Mouse (Mus musculus) layer of hippocampus, adult 2 months (tissue): ENCODE results near the gene E030018B13Rik. TPM values are rescaled to one million over a fixed set of nuclear protein-coding genes. Genes with fewer than 3 reads are reported as not detected.

Experiments
- DNase-seq, 2 experiments: peaks; one replicate each; pipeline ENCODE4 v3.0.0; 2022; ENCODE audit warnings: low spot score in 2 of 2
- H3K27ac ChIP-seq: fragments of 200-600 bp; 2 replicates; pipeline ENCODE4 v1.8.1; 2022
- H3K4me3 ChIP-seq: fragments of 200-600 bp; 2 replicates; pipeline ENCODE4 v1.8.1; 2022; ENCODE audit warnings: mild to moderate bottlenecking
- CTCF ChIP-seq: fragments of 200-600 bp; conservative IDR thresholded peaks from 2 replicates; pipeline ENCODE4 v1.8.1; 2022; ENCODE audit warnings: antibody characterized with exemption, mild to moderate bottlenecking, moderate library complexity
- total RNA-seq, 2 experiments: library from RNA; stranded (reverse); gene quantifications; 2 replicates each; pipeline ENCODE4 v1.2.3; 2021

The E030018B13Rik gene
- total RNA-seq, 2 experiments from 2014 or later, result not detected

DNA sequence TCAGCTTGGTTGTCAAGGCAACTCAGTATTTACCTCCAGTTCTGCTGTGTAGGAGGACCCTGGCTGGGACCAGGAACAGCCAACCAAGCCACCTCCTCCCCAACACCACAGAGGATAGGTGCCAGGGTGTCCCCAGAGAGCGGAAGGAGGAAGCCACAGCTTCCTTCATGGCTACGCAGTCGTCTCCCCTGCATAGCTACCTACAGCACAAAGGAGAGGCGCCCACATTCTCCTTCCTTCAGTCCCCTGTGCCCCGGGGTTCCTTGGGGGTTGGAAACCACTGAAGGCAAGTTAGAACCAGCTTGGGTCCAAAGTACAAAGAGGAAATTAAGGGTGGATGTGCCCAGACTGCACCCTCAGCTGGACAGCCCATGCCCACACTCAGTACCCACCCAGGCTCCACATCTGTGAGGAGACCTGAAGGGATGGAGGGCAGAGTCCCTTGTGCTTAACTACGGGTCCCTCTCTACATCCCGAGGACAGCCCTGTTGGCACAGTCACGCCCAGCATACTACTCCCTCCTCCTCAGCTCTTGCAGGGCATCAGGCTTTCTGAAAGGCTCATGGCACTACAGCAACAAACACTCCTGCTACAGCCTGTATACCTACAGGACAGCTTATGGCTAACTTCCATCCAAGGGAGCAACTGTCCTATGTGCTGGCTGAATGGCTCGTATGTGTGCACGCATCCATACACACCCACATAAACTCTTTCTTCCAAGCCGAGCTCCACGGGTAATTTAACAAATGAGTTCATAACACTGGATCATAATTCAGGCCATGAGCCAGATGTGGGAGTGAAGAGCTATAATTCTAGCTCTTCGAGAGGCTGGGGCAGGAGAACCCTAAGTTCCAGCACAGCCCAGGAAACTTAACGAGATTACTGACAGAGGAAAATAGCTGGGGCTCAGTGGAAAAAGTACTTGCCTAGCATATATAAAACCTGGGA lies 9.0 kb downstream of the E030018B13Rik start:
- peak overlapping the region; percentile 97 for H3K27ac ChIP-seq
- DNase-seq, result peak; percentile 39 to 72
- TF ChIP-seq CTCF, result no peak
- peak overlapping the region; percentile 31 for H3K4me3 ChIP-seq

GRCm38 (mm10) chr7:63926492-63926891 lies 9.8 kb downstream of the E030018B13Rik start:
- TF ChIP-seq CTCF, result no peak
- Histone ChIP-seq H3K27ac (peak overlapping the region; percentile 97), H3K4me3 (no peak overlapping the region)
- DNase-seq, result no peak

DNA sequence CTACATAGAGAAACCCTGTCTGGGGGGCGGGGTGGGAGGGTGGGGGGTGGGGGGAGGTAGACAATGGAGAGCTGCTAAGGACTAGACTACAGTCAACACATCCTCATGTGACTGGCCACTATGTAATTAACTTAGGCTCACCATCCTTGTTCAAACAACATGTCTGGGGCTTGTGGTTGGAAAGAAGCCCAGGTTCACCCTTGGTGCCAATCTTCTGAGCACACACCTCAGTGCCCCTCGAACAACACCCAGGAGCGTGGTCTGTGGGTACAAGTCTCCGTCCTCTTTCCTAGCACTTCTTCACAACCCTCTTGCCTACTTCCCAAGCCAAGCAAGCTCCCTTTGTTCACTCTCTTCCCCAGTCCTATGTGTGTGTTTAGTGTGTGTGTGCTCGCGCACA lies 10.5 kb downstream of the E030018B13Rik start:
- H3K4me3 ChIP-seq, result no peak overlapping the region
- no peak for TF ChIP-seq CTCF
- no peak for DNase-seq
- H3K27ac ChIP-seq, result peak overlapping the region; percentile 71

- Histone ChIP-seq H3K4me3 (no peak overlapping the region), H3K27ac (peak overlapping the region; percentile 82)
- DNase-seq, result no peak
- TF ChIP-seq CTCF, result no peak
These were observed 12.4 kb downstream of the E030018B13Rik start for GRCm38 (mm10) chr7:63929080-63929479.

DNA sequence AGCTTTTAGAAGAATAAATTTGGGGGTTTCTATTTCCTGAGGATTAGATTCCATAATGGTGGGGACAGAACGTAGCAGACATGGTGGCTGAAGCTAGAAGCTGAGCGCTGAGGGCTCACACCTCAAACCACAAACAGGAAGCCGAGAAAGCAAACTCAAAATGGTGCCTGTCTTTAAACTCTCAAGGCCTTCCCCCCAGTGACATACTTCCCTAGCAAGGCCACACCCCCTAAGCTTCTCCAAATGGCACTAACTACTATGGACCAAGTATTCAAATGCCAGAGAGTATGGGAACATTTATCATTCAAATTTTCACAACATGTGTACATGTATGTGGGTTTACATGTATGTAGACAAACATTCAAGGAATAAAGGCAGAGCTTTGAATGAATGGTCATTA lies 13.5 kb downstream of the E030018B13Rik start:
- Histone ChIP-seq H3K27ac (peak overlapping the region; percentile 82), H3K4me3 (no peak overlapping the region)
- no peak for TF ChIP-seq CTCF
- no peak for DNase-seq

DNA sequence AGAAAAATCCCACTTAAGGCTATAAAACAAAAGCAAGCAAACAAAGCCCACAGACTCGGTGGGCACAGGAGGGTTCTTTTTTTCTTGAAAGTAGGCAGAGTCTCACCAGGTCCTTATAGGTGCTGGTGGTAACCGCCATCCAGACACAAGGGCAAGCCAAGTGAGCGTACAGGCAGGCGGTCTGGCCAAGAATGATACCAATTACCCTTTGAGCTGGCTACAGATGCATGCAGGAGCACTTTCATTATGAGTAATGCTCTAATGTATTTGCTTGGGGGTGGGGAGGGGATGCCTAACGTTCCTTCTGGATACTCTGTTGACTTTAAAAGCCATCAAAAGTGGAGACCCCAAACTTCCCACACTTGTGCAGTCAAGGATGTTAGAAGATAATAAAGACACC lies 14.1 kb downstream of the E030018B13Rik start:
- Histone ChIP-seq H3K4me3 (no peak overlapping the region), H3K27ac (peak overlapping the region; percentile 82; the same call in 1 of the 2 replicates)
- DNase-seq, result no peak
- no peak for TF ChIP-seq CTCF

DNA sequence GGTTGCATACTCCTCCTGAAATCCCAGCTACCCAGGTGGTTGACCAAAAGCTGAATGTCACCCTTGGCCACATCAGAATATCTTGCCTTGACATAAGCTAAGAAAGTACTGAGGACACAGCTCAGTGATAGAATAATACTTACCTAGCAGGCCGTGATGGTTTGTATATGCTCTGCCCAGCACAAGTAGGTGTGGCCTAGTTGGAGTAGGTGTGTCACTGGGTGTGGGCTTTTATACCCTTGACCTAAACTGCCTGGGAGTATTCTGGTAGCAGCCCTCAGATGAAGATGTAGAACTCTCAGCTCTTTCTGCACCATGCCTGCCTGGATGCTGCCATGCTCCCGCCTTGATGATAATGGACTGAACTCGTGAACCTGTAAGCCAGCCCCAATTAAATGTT lies 15.8 kb downstream of the E030018B13Rik start:
- H3K27ac ChIP-seq, result no peak overlapping the region
- no peak overlapping the region for H3K4me3 ChIP-seq
- TF ChIP-seq CTCF, result no peak
- no peak for DNase-seq

GRCm38 (mm10) chr7:63933905-63934304 lies 17.2 kb downstream of the E030018B13Rik start:
- TF ChIP-seq CTCF, result no peak
- no peak overlapping the region; the same call in 1 of the 2 replicates for H3K4me3 ChIP-seq
- DNase-seq, result no peak
- H3K27ac ChIP-seq, result peak overlapping the region; percentile 100

- no peak for TF ChIP-seq CTCF
- H3K27ac ChIP-seq, result peak overlapping the region; percentile 100
- peak overlapping the region; percentile 94 for H3K4me3 ChIP-seq
- no peak for DNase-seq
These were observed 17.9 kb downstream of the E030018B13Rik start for GRCm38 (mm10) chr7:63934530-63934929.

DNA sequence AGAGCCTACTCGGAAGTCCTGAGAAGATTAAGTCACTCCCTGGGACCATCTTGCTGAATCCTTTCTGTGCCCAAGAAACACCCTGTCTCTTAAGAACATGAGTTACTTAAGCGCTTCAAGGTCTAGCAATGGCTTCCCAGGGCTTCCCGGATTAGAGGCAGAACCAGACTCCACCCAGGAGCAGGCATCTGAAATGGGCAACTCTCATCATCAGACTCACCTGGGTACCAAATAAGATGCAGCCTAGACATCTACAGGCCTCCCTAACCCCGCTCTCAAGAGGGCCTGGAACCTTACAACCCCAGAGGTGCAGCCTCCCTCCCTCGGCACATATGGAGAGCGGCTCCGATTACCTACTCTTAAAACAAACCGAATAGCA lies 19.1 kb downstream of the E030018B13Rik start:
- TF ChIP-seq CTCF, result no peak
- no peak for DNase-seq
- H3K4me3 ChIP-seq, result peak overlapping the region; percentile 94
- H3K27ac ChIP-seq, result peak overlapping the region; percentile 100

DNA sequence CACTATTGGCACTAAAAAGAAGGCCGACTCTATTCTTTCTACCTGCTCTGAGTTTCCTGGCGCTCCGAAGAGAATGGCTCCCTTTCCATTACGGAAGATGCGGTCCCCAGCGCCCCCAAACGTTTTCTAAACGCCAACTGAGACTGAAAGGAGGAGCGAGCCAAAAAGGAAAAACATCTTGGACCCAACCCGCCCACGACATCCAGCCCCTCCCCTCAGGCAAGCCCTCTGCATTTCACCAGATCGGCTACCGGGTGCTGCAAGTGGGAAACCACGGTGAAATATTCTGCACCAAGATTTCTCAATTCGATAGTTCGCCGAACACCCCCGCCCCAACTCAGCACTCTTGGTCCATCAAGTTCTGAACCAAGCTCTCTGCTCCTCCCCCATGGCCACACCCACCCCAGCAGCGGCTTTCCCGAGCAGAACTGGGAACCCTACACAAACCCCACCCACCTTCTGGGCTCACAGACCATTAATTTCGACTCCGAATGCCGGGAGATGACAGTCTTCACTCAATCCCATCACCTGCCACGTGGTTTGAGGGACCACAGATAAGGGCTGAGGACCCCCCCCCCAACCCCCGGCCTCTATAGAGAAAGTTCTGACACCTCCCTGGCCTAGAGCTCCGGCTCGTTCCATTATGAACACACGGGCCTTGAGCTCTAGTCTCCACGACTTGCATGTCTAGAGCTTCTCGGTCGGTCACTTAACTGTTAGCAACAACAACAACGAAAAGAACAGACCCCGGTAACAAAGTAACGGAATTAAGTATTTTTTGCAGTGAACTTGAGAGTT lies 19.7 kb downstream of the E030018B13Rik start:
- peak; percentile 73 to 83 for DNase-seq
- peak; percentile 69 for TF ChIP-seq CTCF
- Histone ChIP-seq H3K4me3 (peak overlapping the region; percentile 94), H3K27ac (peak overlapping the region; percentile 100)

DNA sequence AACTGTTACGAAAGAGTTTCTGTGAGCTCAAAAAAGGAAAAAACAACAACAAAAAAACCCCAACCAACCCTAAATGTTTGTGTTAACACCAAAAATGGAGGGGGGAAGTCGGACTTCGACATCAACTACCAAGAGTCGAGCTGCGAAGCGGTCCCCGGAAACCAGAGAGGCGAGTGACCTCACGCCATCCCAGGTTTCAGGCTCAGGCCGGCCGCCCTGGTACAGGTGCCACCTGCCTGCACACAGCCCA lies 20.3 kb downstream of the E030018B13Rik start:
- H3K4me3 ChIP-seq, result peak overlapping the region; percentile 94
- peak overlapping the region; percentile 100 for H3K27ac ChIP-seq
- no peak for TF ChIP-seq CTCF
- no peak for DNase-seq

GRCm38 (mm10) chr7:63937236-63938065 lies 20.8 kb downstream of the E030018B13Rik start:
- peak overlapping the region; percentile 94 for H3K4me3 ChIP-seq
- peak; percentile 29 to 53 for DNase-seq
- peak overlapping the region; percentile 100 for H3K27ac ChIP-seq
- TF ChIP-seq CTCF, result peak; percentile 30
